Mouse (Mus musculus) heart, embryonic 12.5 days (tissue): ENCODE results near the gene Pam. TPM values are rescaled to one million over a fixed set of nuclear protein-coding genes. Genes with fewer than 3 reads are reported as not detected.

Experiments
- ATAC-seq: fragments of 200-750 bp; cut with Nextera tagmentation; 2 replicates; pipeline ENCODE4 v1.8.0; 2017; ENCODE audit warnings: moderate TSS enrichment, moderate library complexity; ENCODE audit not compliant: insufficient number of reproducible peaks, low FRiP score
- H3K27ac ChIP-seq: fragments of 300-500 bp; sonication (generic); 2 replicates; pipeline ENCODE4 v1.5.1; 2016; ENCODE audit warnings: mild to moderate bottlenecking, moderate library complexity; ENCODE audit not compliant: poor library complexity, severe bottlenecking
- H3K27me3 ChIP-seq: fragments of 300-500 bp; sonication (generic); replicated peaks from 2 replicates; pipeline ENCODE4 v1.6.1; 2016; ENCODE audit warnings: mild to moderate bottlenecking, moderate library complexity
- H3K36me3 ChIP-seq: fragments of 300-500 bp; sonication (generic); 2 replicates; pipeline ENCODE4 v1.6.1; 2016; ENCODE audit warnings: mild to moderate bottlenecking, moderate library complexity
- H3K4me1 ChIP-seq: fragments of 300-500 bp; sonication (generic); replicated peaks from 2 replicates; pipeline ENCODE4 v1.6.1; 2016; ENCODE audit warnings: mild to moderate bottlenecking
- H3K4me2 ChIP-seq: fragments of 300-500 bp; sonication (generic); 2 replicates; pipeline ENCODE4 v1.6.1; 2016; ENCODE audit warnings: mild to moderate bottlenecking, moderate library complexity
- H3K4me3 ChIP-seq: fragments of 300-500 bp; sonication (generic); 2 replicates; pipeline ENCODE4 v1.5.1; 2016; ENCODE audit warnings: mild to moderate bottlenecking
- H3K9ac ChIP-seq: fragments of 300-500 bp; sonication (generic); 2 replicates; pipeline ENCODE4 v1.6.1; 2016; ENCODE audit warnings: mild to moderate bottlenecking, moderate library complexity
- H3K9me3 ChIP-seq: fragments of 300-500 bp; sonication (generic); replicated peaks from 2 replicates; pipeline ENCODE4 v1.6.1; 2016; ENCODE audit warnings: mild to moderate bottlenecking, moderate library complexity
- WGBS: fragments of 180-500 bp; shearing (Covaris S2); methylation state at CpG from one replicate; pipeline ENCODE4 v1.1.7; 2016; 5-methylcytosine and 5-hydroxymethylcytosine counted together
- polyA plus RNA-seq: library from polyadenylated mRNA; unstranded; fragments of >200 nt; fragmentation: Nextera tagmentation; extraction: Ambion mirVana; gene quantifications from 2 replicates; pipeline ENCODE4 v1.2.1, GENCODE M21; 2016

Pam gene
- polyA plus RNA-seq, 1 experiment from 2014 or later = 393 TPM

- Histone ChIP-seq H3K4me2 (no peak overlapping the region), H3K9ac (no peak overlapping the region), H3K36me3 (no peaks in the 10 kb centered on the region), H3K4me3 (no peak overlapping the region), H3K27me3 (no peaks in the 10 kb centered on the region), H3K9me3 (no peaks in the 10 kb centered on the region), H3K27ac (no peak overlapping the region), H3K4me1 (peaks cover 7% of the 10 kb centered on the region)
- 83% methylated on average over 8 of the region's 8 CpGs for WGBS
- ATAC-seq = no peak
Observed at GRCm38 (mm10) chr1:98055591-98055990, 39.9 kb downstream of the Pam start.

DNA sequence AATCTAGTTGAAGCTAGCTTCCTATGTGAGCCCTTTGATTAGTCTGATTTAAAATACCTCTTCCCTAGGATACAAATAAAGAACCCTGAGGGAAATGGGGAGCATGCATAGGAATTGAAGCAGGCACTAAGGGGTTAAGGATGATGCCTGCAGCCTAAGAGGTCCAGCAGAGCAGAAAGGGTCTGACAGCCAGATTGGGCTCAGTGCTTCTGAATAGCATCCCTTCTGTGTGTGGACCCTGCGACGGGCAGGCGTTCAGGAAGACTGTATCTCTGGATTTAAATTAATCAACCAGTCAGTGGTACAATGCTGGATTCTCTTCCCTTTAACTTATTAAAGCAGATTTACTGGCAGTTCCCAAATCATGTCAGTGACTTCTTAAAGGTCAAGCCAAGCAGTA is 41.5 kb downstream of the Pam start:
- no peaks in the 10 kb centered on the region for H3K36me3 ChIP-seq
- no peaks in the 10 kb centered on the region for H3K9me3 ChIP-seq
- H3K9ac ChIP-seq = no peak overlapping the region
- WGBS = 48% methylated on average over 3 of the region's 3 CpGs
- H3K4me2 ChIP-seq = no peak overlapping the region
- H3K4me1 ChIP-seq = peaks cover 9% of the 10 kb centered on the region
- H3K4me3 ChIP-seq = no peak overlapping the region
- no peak; the same call in 1 of the 2 replicates for ATAC-seq
- no peak overlapping the region for H3K27ac ChIP-seq
- no peaks in the 10 kb centered on the region for H3K27me3 ChIP-seq

DNA sequence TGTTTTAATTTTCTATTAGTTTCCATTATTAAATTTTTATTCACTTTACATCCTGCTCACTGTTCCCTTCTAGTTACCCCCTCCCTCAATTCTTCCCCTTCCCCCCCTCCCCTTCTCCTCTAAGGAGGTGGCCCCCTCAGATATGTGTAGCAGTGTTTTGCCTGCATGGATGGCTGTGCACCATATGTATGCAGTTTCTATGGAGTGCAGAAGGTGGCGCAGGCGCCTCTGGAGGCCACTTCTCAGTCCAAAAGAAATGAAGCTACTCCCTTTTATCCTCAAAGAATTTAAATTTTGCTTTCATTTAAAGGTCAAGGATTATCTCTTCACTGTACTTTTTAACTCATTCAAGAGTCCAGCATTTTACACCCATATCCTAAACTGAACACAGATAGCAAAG is 42.0 kb downstream of the Pam start:
- Histone ChIP-seq H3K4me2 (no peak overlapping the region), H3K9me3 (no peaks in the 10 kb centered on the region), H3K27ac (no peak overlapping the region), H3K4me1 (peaks cover 9% of the 10 kb centered on the region), H3K36me3 (no peaks in the 10 kb centered on the region), H3K27me3 (no peaks in the 10 kb centered on the region), H3K4me3 (no peak overlapping the region), H3K9ac (no peak overlapping the region)
- 91% methylated on average over 2 of the region's 2 CpGs for WGBS
- no peak for ATAC-seq

DNA sequence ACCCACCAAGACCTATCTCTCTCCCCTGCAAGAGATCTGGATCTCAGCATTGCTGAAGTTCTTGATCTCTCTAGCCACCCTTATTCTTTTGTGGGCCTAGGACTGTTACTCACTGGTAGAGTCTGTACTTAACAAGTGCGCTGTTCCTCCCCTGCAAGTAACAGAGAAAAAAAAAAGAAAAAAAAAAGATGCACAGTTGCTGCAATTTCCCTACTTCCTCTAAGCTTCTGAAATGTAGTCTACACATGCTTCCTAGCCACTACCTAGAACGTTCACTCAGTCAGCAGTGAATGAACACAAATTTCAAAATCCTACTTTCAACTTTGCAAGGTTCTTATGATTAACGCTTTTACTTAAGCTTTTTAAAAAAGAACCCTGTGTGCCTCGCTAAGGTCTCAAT is 42.7 kb downstream of the Pam start:
- H3K4me1 ChIP-seq = peaks cover 16% of the 10 kb centered on the region
- no peak overlapping the region for H3K27ac ChIP-seq
- WGBS = 89% methylated on average over 4 of the region's 4 CpGs
- no peaks in the 10 kb centered on the region for H3K9me3 ChIP-seq
- H3K27me3 ChIP-seq = no peaks in the 10 kb centered on the region
- H3K9ac ChIP-seq = no peak overlapping the region
- ATAC-seq = no peak
- no peak overlapping the region for H3K4me2 ChIP-seq
- no peaks in the 10 kb centered on the region for H3K36me3 ChIP-seq
- H3K4me3 ChIP-seq = no peak overlapping the region

DNA sequence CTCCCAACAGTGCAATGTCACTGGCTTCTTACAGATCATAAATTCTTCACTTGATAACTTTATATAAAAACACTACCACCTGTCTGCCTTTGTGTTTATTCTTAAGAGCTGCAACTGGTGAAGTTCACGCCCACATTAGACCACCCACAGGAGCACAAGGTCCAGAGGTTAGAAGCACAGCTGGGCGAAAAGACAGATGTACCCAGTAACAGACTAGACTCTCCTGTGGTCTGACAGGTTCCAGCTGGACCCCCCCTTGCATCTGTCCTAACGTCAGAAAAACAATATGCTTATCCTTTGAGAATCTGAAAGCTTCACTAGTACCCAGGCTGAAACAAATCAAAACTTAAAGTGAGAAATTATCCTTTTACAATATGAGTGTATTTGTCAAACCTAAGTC is 44.4 kb downstream of the Pam start:
- Histone ChIP-seq H3K36me3 (no peaks in the 10 kb centered on the region), H3K4me2 (no peak overlapping the region), H3K4me1 (peaks cover 18% of the 10 kb centered on the region), H3K9ac (no peak overlapping the region), H3K27ac (no peak overlapping the region), H3K4me3 (no peak overlapping the region), H3K9me3 (no peaks in the 10 kb centered on the region), H3K27me3 (no peaks in the 10 kb centered on the region)
- no peak for ATAC-seq
- WGBS = 59% methylated on average over 3 of the region's 3 CpGs

DNA sequence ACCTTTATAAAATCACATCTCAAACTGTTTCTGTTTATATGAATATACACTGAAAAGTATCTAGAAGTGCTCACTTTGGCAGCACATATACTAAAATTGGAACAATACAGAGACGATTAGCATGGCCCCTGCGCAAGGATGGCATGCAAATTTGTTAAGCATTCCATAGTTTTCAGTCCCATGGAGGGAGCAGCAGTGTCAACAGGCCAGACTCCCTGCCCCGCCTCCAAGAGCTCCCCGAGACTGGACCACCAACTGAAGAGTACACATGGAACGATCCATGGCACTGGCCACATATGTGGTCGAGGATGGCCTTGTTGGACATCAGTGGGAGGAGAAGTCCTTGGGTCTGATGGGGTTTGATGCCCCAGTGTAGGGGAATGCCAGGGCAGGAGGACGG is 45.7 kb downstream of the Pam start:
- H3K4me1 ChIP-seq = peaks cover 14% of the 10 kb centered on the region
- no peaks in the 10 kb centered on the region for H3K27me3 ChIP-seq
- no peak for ATAC-seq
- no peak overlapping the region for H3K4me2 ChIP-seq
- 77% methylated on average over 7 of the region's 7 CpGs for WGBS
- no peak overlapping the region for H3K9ac ChIP-seq
- no peak overlapping the region for H3K27ac ChIP-seq
- no peaks in the 10 kb centered on the region for H3K9me3 ChIP-seq
- H3K4me3 ChIP-seq = no peak overlapping the region
- no peaks in the 10 kb centered on the region for H3K36me3 ChIP-seq

DNA sequence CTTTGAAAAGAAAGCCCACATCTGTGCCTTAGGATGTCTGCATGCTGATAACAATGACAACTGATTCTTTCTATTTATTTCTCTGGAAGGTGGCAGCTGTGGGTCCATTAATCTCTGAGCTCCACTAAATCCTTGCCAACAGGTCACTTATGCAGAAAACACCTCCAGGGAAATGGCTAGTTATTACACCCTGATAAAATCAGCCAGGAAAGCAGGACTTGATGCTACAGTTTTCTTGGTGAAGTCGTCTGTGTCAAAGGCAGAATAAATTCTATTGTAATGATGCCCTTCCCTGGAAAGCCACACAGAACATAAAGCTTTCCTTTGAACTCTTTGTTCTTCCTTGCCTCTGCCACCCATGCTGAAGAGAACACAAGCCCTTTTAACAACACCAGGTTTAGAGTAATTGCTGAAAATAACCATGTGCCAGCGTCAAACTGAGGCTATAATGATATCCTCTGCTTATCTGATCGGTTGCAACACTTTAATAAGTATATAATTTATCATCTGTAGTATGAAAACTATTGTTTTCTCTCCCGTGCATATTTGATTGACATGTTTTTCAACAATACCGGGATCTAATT is 47.1 kb downstream of the Pam start:
- Histone ChIP-seq H3K9ac (no peak overlapping the region), H3K27ac (no peak overlapping the region), H3K27me3 (no peaks in the 10 kb centered on the region), H3K9me3 (no peaks in the 10 kb centered on the region), H3K4me3 (no peak overlapping the region), H3K36me3 (no peaks in the 10 kb centered on the region), H3K4me1 (peaks cover 14% of the 10 kb centered on the region), H3K4me2 (no peak overlapping the region)
- 59% methylated on average over 5 of the region's 5 CpGs for WGBS
- ATAC-seq = no peak

- H3K27ac ChIP-seq = no peak overlapping the region
- H3K4me1 ChIP-seq = peaks cover 14% of the 10 kb centered on the region
- no peaks in the 10 kb centered on the region for H3K9me3 ChIP-seq
- ATAC-seq = no peak
- no peaks in the 10 kb centered on the region for H3K36me3 ChIP-seq
- H3K4me2 ChIP-seq = no peak overlapping the region
- no peaks in the 10 kb centered on the region for H3K27me3 ChIP-seq
- no peak overlapping the region for H3K4me3 ChIP-seq
- H3K9ac ChIP-seq = no peak overlapping the region
- 33% methylated on average over 10 of the region's 10 CpGs for WGBS
Observed at GRCm38 (mm10) chr1:98047284-98048217, 47.9 kb downstream of the Pam start.

GRCm38 (mm10) chr1:98042425-98042824 is 53.0 kb downstream of the Pam start:
- H3K36me3 ChIP-seq = no peaks in the 10 kb centered on the region
- H3K4me2 ChIP-seq = no peak overlapping the region
- no peak overlapping the region for H3K27ac ChIP-seq
- 0 out of 2 replicates have a peak, but pooled peaks cover 3% of the 10 kb centered on the region for H3K9me3 ChIP-seq
- no peaks in the 10 kb centered on the region for H3K27me3 ChIP-seq
- no peak overlapping the region for H3K4me3 ChIP-seq
- H3K9ac ChIP-seq = no peak overlapping the region
- ATAC-seq = no peak
- 80% methylated on average over 2 of the region's 2 CpGs for WGBS
- H3K4me1 ChIP-seq = no peaks in the 10 kb centered on the region

DNA sequence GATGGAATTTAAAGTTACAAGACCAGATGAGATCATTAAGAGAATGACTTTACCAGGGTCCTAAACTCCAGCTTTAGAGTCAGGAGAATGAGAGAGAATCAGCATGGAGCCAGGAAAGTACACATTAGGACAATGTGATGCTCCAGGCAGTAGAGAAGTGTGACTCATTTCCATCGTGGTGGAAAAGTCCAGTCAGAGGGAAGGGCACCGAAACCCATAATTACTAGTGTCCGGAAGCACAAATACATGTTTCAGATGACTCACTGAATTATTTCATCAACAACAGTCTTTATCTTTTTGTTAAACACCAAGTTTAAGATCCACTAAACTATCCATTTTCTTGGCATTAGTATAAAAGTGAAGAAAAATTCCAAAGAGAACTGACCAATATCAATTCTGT is 57.2 kb downstream of the Pam start:
- Histone ChIP-seq H3K36me3 (no peaks in the 10 kb centered on the region), H3K4me1 (no peaks in the 10 kb centered on the region), H3K9ac (no peak overlapping the region), H3K4me2 (no peak overlapping the region), H3K27me3 (no peaks in the 10 kb centered on the region), H3K27ac (no peak overlapping the region), H3K4me3 (no peak overlapping the region), H3K9me3 (0 out of 2 replicates have a peak, but pooled peaks cover 3% of the 10 kb centered on the region)
- ATAC-seq = no peak
- WGBS = 72% methylated on average over 3 of the region's 3 CpGs

- Histone ChIP-seq H3K9ac (no peak overlapping the region), H3K4me2 (no peak overlapping the region), H3K9me3 (0 out of 2 replicates have a peak, but pooled peaks cover 3% of the 10 kb centered on the region), H3K27ac (no peak overlapping the region), H3K4me1 (no peaks in the 10 kb centered on the region), H3K36me3 (peaks cover 2% of the 10 kb centered on the region; the same call in 1 of the 2 replicates), H3K27me3 (no peaks in the 10 kb centered on the region), H3K4me3 (no peak overlapping the region)
- 76% methylated on average over 2 of the region's 2 CpGs for WGBS
- ATAC-seq = no peak
Observed at GRCm38 (mm10) chr1:98035736-98036135, 59.7 kb downstream of the Pam start.
